Mouse (Mus musculus) cerebellum, adult 8-10 months (tissue): ENCODE data around the gene Gm12845.
"Not testable (repeated sequence)": the region's sequence is repeated elsewhere in the genome, so short reads cannot be mapped to it uniquely, and the experiment has no call there.

ENCODE experiments used
- DNase-seq: peaks from one replicate; pipeline ENCODE4 v3.0.0; 2022

Gene Gm12845

DNA sequence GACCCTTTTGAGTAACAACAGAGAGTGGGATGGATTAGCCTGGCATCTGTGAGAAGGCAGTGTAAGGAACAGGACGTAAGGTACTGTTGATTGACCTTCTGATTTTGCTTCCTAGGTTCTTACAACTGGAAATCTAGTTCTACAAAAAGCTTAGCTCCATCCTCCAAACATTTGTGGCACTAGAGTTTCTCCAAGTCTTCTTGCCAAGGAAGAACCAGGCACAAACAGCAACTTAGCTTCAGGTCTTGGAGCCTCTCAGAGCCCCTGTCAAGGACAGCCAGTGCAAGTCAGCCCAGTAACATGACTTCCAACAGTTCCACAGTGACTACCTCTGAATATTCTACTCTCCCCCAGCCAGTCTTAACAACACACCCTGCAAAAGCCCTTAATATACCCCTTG, at the start of gene Gm12845:
Gene Gm12845, plus strand, starts transcription at position 301 of the 400 bp plus-strand sequence.
- DNase-seq = no peak

DNA sequence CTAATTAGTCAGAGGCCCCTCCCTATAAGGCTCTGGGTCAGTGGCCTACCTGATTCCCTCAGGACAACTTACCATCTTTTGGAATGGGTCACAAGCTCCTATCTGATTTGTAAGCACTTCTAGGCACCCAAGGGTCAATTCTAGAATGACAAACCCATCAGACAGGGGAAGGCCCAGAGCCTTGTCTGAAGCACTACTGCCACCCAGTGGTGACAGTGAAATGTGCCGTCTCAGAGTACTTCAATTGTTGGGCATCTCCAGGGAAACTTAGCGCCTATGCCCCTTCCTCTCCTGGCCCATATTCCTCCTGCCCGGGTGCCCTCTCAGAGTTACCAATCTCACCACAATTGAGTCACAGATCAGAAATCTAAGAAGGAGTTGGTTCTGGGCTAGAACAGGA, 47.3 kb upstream of the Gm12845 start:
- peak; percentile 79 for DNase-seq

DNA sequence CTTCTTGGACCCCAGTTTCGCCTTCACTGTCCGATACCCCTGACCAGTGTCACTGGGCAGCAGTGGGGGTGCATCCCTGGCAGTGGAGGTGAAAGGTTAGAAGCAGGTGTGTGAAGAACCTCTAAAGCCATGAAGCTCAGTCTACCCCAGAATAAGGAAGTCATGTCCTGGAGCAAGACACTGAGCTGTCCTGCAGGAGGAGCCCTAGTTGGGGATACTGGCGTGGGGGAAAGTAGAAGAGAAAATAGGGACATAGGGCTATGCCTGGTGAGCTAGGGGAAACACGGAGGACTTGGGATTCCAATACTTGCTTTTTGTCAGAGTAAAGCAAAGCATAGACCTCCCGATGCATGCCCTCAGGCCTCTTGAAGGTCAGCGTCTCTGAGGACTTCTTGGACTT, 43.2 kb upstream of the Gm12845 start:
- no peak for DNase-seq

DNA sequence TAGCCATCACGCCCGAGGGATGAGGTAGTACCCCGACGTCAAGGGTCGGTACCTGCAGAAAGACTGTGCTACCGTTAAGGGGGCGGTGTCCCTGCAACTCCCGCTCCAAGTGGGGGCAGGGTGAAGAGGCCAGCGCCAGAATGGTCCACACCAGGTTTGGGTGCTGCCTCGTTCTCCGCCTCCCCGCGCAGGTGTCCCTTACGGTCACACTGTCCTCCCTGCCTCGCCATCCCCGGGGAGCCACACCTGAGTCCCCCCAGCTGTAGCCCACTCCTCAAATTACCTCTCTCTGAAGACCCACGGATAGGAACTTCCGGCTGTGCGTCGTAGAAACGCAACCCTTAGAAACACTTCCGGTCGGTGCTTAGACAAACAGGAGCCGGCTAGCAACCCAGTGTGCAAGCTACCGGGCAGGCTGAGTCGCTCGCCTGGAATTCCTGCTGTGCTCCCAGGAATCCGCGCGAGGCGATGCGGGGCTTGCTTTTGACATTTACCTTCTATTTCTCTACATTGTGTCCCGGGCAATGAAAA, 42.2 kb upstream of the Gm12845 start, which contains the start of gene Dmap1:
Gene Dmap1, minus strand, starts transcription at position 343 of the 531 bp plus-strand sequence.
- DNase-seq = peak; percentile 87

DNA sequence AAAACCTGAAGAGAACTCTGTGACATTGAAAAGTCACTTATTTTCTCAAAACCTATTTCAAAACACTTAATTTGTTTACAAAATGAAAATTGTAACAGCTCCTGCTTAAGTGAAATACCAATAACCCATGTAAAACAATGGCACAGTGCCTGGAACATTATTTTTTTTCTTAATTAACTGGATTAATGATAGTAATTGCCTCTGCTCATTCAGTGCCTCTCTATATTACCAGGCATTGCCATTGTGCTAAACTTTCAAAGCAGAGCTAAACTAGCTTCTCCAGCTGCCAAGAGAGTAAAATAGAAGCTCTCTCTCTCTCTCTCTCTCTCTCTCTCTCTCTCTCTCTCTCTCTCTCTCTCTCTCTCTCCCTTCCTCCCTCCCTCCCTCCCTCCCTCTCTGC, 41.7 kb upstream of the Gm12845 start:
- DNase-seq = no peak

DNA sequence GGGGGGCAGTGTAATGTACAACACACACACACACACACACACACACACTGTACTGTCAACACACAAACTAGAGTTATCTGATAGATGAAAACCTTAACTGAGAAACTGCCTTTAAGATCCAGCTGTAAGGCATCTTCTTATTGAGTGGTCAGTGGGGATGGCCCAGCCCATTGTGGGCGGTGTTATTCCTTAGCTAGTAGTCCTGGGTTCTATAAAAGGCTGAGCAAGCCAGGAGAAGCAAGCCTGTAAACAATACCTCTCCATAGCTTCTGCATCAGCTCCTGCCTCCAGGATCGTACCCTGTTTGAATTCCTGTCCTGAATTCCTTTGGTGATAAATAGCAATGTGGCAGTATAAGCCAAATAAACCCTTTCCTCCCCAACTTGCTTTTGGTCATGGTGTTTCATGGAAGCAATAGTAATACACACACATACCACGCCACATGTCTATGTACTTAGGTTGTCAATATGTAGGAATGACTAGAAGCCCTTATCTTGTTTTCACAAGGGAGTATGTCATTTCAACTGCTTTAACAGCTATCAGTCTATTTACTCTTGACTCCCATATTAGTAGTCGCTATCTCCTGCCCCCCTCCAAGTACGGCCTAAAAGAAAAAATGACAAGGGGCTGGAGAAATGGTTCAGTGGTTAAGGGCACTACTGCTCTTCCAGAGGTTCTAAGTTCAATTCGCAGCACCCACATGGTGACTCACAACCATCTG, 41.0 kb upstream of the Gm12845 start:
- DNase-seq = no peak

DNA sequence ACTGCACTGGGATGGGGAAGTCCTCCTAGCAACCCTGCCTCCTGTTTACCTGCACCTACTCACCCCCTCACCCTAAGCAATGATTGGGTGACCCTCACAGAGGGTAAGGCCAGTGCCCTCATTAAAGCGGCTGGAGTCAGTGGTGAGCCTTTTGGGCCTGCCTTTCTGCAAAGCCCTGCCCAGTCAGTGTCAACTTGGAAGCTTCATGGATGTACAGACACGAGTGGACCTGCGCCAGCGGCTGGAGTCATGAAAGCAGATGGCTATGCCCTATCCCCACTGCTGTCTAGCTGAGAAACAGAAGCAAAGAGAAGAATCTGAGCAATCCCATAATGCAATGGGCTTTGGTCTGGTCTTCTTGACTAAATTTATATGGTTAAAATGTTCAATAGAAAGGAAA, 37.9 kb upstream of the Gm12845 start:
- no peak for DNase-seq

DNA sequence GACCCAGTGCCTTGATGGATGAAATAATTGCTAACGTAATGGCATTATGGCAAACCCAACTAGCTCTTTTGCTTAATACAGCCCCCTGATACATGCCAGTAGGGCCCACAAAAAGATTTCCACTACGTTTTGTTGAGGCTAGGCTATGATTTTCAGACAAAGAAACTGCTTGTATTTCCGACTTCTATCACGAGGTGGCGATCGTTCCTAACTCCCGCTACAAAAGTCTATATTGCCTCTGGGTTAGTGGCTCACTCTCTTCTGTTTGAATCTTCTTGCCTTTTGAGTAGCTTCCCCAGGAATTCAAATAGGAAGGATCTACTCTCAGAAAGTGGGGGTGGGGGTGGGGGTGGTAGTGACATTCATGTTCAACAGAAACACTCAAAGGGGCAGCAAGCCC, 18.9 kb upstream of the Gm12845 start:
- DNase-seq = peak; percentile 36

DNA sequence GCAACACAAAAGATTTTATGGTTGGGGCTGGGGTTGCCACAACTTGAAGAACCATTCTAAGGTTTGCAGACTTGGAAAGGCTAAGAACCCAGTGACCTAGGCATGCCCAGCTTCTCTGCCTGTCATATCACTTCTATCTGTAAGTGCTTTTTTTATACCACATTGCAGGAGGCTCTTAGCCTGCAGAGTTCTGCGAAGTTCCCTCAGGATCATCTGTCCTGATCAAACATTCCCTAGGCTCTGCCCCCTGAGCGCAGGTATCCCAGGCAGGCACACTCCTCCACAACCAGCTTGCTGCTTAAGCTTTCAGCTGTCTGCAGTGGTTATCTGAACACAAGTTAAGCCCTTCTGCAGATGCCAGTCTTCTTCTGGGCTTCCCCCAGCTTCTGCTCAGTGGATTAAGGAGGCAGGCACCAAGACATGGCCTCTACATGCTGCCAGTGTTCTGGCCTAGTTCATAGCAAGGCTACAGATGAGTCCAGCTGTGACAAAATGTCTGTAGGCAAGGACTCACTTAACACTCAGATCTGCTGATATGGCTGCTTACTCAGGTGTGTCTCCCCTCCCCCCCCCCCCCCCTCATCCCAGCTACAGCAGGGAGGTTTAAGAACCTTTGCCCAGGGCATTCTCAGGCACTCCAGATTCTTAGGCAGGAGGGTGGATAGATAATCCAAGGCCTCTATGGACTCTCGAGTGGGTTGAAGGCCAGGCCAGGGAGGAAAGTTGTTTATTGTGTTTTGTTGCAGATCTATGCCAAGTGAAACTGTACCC, 15.2 kb upstream of the Gm12845 start:
- DNase-seq = no peak

DNA sequence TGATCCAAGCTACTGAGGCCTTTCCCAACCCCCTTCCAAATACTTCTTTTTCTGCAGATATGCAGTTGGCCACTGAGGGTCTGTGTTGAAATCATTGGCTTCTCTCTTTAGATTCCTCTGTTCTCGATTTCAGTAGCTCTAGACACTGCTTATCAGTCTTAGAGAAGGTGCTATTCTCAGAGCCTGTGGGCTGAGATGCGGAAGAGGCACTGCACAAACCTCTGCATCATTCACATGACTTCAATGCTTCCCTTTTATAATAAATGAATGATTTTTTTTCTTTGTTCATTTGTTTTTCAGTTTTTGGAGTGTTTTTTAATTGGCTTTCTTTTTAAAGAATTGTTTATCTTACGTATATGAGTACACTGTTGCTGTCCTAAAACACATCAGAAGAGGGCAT, 11.9 kb upstream of the Gm12845 start:
- DNase-seq = no peak

DNA sequence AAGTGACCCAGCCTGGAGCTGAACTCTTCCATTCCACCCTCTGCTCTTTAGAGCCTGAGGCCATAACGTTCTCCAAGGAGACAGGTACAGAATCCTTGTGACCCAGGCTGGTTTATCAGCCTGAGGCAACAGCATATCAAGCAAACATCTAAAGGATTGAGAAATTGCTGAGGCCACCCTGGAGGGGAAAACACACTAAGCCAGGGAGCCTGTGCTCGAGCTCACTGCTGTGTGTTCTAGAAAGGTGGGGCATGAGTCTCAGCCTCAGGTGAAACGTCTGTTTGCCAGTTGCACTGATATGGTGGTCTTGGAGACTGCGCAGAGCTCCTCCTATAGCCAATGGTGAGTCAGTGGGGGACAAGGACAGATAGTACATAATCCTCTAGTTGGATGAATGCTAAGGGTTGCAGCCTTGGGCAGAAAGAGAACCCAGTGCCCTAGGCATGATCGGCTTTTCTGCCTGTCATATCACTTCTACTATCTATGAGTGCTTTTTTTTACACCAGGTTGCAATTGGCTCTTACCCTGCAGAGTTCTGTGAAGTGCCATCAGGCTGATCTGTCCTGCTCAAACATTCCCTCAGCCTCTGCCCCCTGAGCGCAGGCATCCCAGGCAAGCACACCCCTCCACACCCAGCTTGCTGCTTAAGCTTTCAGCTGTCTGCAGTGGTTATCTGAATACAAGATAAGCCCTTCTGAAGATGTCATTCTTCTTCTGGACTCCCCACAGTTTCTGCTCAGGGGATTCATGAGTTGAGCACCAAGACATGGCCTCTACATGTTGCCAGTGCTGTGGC, 10.7 kb upstream of the Gm12845 start:
- DNase-seq = no peak

DNA sequence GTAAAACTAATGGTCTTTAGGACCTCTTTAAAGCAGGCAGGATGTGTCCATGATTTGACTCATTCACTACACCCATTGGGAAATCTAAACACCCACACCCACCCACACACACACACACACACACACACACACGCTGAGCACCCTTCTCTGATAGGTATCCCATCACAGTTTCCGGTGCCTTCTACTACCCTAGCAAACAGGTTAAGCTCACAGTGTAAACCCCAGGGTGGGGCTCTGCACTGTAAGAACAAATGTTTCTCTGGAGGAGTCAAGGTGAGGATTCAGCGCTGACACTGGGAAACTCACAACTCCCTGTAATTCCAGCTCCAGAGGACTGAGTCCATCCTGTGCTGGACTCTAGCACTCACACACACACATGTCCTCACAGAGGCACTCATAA, 7.7 kb downstream of the Gm12845 start:
- DNase-seq = no peak

DNA sequence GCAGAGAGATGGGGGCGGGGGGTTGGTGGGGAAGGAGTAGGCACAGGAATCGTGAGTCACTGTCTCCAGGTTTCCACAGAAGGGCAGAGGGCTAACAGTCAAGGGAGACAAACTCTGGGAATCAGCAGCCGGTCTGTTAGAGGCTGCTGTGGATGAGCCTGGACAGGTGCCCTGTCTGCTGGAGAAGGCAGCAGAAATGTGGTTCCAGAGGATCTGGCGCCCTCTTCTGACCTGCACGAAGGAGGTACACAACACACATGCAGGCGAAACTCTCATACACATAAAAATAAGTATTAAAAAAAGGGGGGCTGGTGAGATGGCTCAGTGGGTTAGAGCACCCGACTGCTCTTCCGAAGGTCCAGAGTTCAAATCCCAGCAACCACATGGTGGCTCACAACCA, 13.3 kb downstream of the Gm12845 start:
- no peak for DNase-seq

DNA sequence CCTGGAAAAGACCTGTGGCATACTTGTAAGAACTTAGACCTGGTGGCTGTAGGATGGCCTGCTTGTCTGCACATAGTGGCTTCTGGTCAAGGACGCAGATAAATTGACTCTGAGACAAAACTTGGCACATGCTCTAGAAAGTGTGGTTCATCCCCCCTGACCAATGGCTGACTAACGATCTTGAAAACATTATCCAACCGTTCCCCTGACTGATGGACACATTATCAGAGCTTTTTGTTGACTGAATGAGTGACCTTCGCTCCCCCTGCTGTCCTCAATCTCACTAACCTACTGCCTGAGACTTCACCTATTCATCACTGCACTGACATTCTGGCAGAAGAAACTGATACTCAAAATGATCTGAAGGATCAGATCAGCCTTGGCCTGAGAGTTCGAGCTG, 28.3 kb downstream of the Gm12845 start:
- not testable (repeated sequence) for DNase-seq

DNA sequence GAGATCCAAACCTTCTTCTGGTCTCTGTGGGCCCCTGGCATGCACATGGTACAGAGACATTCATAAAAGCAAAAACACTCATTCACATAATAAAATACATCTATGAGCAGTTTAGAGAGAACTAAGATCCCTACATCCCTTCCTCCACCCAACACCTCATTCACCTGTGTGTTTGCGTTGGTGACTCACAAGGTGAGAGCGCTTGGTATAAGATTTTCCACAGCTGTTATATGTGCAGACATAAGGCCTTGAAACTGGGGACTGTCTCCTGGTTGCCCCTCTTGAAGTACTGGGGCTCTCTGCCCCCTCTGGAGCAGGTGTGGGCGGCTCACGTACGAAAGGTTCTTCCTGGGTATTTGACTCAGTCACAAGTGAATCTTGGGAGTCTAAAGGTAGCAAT, 35.9 kb downstream of the Gm12845 start:
- no peak for DNase-seq

DNA sequence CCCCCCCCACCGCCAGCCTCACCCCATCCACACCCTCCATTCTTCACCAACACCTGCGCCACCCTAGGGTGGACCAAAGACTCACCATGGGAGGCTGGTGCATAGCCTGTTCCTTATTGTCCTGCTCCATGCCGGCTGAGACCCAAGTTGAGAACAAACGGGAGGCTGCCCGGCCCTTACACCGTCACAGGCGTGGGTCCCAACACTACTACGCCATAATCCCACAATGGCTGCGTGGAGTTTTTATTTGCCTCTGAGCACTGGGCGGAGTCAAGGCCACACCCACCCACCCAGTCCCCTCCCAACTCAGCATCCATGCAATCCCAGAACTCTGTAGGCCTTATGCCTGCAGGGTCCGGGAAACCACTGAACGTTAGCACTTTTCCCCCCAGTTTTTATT, 41.2 kb downstream of the Gm12845 start, which contains the start of gene Klf17:
Gene Klf17, minus strand, starts transcription at position 233 of the 400 bp plus-strand sequence.
- no peak for DNase-seq

DNA sequence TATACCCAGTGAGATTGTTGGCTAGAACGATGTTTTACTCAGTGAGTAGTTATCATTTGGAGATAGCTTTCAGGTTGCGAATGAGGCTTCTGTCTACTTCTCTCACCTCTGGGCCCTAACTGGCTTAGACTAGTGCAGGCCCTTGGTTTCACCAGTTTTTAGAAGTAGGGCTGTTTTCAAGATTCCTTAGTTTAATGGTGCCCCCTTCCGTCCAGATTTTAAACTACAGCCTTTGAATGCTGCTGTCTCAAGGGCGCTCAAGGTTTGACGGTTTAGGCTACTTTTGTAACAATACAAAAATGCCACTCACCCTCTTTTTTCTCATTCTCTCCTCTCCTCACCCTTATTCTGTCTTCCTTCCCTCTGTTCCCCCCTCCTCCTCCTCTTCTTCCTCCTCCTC, 46.7 kb downstream of the Gm12845 start:
- peak; percentile 47 for DNase-seq

DNA sequence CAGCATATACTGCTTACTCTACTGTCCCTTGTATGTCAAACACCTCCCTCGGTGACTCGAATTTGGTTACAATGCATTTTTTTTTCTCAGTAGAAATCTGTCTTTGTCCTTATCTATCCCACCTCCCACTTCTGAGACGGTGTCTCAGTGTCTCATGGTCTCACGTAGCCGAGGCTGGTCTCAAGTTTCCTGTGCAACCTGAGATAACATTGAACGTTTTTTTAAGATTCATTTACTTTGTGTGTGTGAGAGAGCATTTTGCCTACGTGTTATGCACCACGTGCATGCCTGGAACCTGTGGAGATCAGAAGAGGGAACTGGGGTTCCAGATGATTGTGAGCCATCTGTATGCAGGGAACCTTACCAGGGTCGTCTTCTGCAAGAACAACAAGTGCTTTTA, 48.7 kb downstream of the Gm12845 start:
- no peak for DNase-seq
